Mouse (Mus musculus) hindbrain, embryonic 16.5 days (tissue): ENCODE measurements at regions not wholly inside any gene's neighbourhood (a gene's known extent, or its start where the extent isn't known, plus 50 kb on each side); places are given as distances from the start of the nearest gene placed in this dataset.

ENCODE experiments used
- ATAC-seq: fragments of 200-750 bp; cut with Nextera tagmentation; 2 replicates; pipeline ENCODE4 v1.8.0; 2017; ENCODE audit warnings: moderate TSS enrichment, moderate library complexity
- H3K27ac ChIP-seq: fragments of 300-500 bp; sonication (generic); 2 replicates; pipeline ENCODE4 v1.5.1; 2014; ENCODE audit warnings: low read depth, mild to moderate bottlenecking, control low read depth, low read length, moderate library complexity
- H3K27me3 ChIP-seq: fragments of 300-500 bp; sonication (generic); replicated peaks from 2 replicates; pipeline ENCODE4 v1.6.1; 2014; ENCODE audit warnings: low read length; ENCODE audit not compliant: control insufficient read depth, insufficient read depth
- H3K36me3 ChIP-seq: fragments of 300-500 bp; sonication (generic); 2 replicates; pipeline ENCODE4 v1.6.1; 2014; ENCODE audit warnings: mild to moderate bottlenecking, low read length, moderate library complexity, mixed read lengths; ENCODE audit not compliant: control insufficient read depth, insufficient read depth
- H3K4me1 ChIP-seq: fragments of 300-500 bp; sonication (generic); 2 replicates; pipeline ENCODE4 v1.6.1; 2014; ENCODE audit warnings: low read depth, low read length; ENCODE audit not compliant: control insufficient read depth, insufficient read depth
- H3K4me2 ChIP-seq: fragments of 300-500 bp; sonication (generic); 2 replicates; pipeline ENCODE4 v1.6.1; 2014; ENCODE audit warnings: mild to moderate bottlenecking, low read length, control low read depth, moderate library complexity
- H3K4me3 ChIP-seq: fragments of 300-500 bp; sonication (generic); 2 replicates; pipeline ENCODE4 v1.5.1; 2014; ENCODE audit warnings: mild to moderate bottlenecking, low read length, control low read depth, moderate library complexity
- H3K9ac ChIP-seq: fragments of 300-500 bp; sonication (generic); 2 replicates; pipeline ENCODE4 v1.6.1; 2014; ENCODE audit warnings: low read depth, mild to moderate bottlenecking, control low read depth, low read length, moderate library complexity
- H3K9me3 ChIP-seq: fragments of 300-500 bp; sonication (generic); 2 replicates; pipeline ENCODE4 v1.6.1; 2014; ENCODE audit warnings: mild to moderate bottlenecking, low read length, moderate library complexity; ENCODE audit not compliant: control insufficient read depth
- WGBS: fragments of 180-500 bp; shearing (Covaris S2); extraction: QIAGEN DNeasy Blood & Tissue Kit; methylation state at CpG from one replicate; pipeline ENCODE4 v1.1.7; 2014; 5-methylcytosine and 5-hydroxymethylcytosine counted together

DNA sequence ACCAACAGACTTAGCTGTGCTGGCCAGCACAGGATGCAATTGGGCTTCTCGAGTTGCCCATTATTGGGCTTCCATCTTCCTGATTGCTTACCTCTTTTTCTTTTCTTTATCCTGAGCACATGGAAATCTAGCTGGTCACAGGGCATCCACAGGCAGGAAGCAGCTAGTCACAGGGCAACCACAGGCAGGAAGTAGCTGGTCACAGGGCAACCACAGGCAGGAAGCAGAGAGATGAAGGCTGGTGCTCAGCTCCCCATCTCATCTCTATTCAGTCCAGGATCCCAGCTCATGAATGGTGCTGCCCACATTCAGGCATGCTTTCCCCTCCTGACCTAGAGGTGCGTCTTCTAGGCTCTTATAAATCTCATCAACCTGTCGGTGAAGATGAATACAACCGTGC lies 146.8 kb upstream of the Slc35f3 start:
- 82% methylated on average over 4 of the region's 4 CpGs for WGBS
- H3K27me3 ChIP-seq: no peaks in the 10 kb centered on the region
- H3K27ac ChIP-seq: no peak overlapping the region
- no peak overlapping the region for H3K9ac ChIP-seq
- no peak for ATAC-seq
- H3K4me3 ChIP-seq: no peak overlapping the region
- H3K36me3 ChIP-seq: no peaks in the 10 kb centered on the region
- no peaks in the 10 kb centered on the region for H3K4me1 ChIP-seq
- no peaks in the 10 kb centered on the region for H3K9me3 ChIP-seq
- H3K4me2 ChIP-seq: no peak overlapping the region

DNA sequence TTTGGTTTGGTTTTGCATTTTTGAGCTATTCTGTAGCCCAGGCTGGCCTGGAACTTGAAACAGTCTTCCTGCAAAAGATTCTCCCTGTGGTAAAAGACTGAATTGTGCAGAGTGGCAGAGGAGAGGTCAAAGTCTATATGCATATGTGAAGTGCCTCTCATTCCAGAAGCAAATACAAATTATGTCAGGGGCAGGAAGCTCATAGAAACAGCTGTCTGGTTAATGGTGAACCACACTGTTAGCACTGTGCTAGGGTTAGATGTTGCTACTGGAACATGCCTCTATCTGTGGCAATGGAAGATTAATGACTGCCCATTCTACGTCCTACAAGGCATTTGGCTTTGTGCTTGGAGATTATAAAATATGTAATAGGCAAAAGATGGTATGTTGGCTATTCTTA lies 144.4 kb upstream of the Slc35f3 start:
- WGBS: 64% methylated on average over 1 of the region's 1 CpGs
- no peak overlapping the region for H3K27ac ChIP-seq
- no peak overlapping the region for H3K4me2 ChIP-seq
- H3K4me1 ChIP-seq: no peaks in the 10 kb centered on the region
- no peaks in the 10 kb centered on the region for H3K36me3 ChIP-seq
- H3K9me3 ChIP-seq: no peaks in the 10 kb centered on the region
- no peak overlapping the region for H3K4me3 ChIP-seq
- no peak overlapping the region for H3K9ac ChIP-seq
- ATAC-seq: no peak
- no peaks in the 10 kb centered on the region for H3K27me3 ChIP-seq

DNA sequence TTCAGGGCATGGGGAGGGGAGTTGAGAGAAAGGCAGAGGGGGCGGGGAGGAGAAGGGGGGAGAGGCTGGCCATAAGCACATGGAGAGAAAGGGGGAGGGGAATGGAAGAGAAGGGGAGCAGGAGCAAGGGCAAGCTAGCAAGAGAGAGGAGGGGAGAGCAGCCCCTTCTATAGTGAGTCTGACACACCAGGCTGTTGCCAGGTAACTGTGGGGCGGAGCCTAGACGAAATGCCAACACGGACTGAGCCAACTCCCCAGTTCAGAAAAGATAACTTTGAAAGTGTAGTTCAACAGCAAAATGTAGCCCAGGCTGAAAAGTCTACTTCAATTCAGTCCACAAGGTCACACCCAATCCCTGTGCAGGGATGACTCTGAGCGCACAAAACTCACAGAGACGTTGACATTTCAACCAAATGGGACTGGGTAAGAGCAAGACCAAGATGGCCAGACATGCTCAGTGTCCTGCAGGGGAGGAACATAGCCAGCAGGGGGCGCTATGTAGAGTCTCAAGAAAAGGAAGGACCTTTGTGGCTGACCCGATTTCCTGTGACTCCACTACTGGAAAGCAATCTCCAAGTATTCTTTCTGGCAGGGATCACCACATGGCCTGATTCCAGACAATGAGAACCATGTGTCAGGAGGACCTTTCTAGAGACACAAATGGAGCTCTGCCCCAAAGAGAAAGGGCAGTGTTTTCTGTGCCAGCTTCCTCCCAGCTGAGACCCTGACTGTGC lies 140.7 kb upstream of the Slc35f3 start:
- Histone ChIP-seq H3K9me3 (no peaks in the 10 kb centered on the region), H3K4me1 (peaks cover 2% of the 10 kb centered on the region), H3K36me3 (no peaks in the 10 kb centered on the region), H3K4me2 (no peak overlapping the region), H3K27ac (no peak overlapping the region), H3K4me3 (no peak overlapping the region), H3K9ac (no peak overlapping the region), H3K27me3 (no peaks in the 10 kb centered on the region)
- no peak for ATAC-seq
- WGBS: 68% methylated on average over 8 of the region's 8 CpGs

DNA sequence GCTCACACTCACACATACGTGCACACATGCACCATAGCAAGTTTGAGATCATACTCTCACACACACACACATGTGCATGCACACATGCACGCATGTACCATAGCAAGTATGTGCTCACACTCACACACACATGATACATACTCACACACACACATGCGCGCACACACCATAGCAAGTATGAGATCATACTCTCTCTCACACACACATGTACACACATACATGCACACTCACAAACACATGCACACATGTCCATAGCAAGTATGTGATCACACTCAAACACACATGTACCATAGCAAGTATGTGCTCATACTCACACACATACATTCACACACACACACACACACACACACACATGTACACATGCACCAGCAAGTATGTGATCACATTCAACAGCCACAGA lies 138.9 kb upstream of the Slc35f3 start:
- no peaks in the 10 kb centered on the region for H3K36me3 ChIP-seq
- 96% methylated on average over 4 of the region's 4 CpGs for WGBS
- no peak overlapping the region for H3K9ac ChIP-seq
- no peaks in the 10 kb centered on the region for H3K27me3 ChIP-seq
- H3K9me3 ChIP-seq: no peaks in the 10 kb centered on the region
- no peak overlapping the region for H3K4me3 ChIP-seq
- H3K27ac ChIP-seq: no peak overlapping the region
- H3K4me1 ChIP-seq: peaks cover 9% of the 10 kb centered on the region
- no peak for ATAC-seq
- H3K4me2 ChIP-seq: no peak overlapping the region

DNA sequence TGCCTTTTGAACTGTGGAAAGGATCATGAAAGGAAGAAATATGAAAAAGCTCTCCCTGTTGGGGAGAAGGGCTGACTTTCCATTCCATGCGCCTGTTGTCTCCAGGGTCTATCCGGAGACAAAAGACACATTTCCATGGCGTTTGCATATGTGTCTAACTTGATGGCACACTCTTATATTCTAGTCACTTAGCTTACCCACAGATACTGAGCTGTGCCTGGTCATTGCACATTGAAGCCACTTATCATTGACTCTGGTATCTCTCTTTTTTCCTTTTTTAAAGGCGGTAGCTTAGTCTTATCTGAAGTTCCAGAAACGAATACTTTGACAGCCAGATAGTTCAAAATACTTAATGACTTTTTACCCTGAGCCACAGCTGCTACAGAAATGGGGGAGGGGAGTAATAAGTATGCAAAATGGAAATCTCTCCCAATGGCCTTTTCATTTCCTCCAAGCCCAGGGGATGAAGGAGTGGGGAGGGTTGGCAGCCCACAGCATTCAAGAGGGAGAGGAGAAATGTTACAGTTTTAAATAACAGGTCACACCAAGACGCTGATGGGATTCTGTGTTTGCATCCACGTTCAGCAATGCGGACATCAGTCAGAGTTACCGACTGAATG lies 137.9 kb upstream of the Slc35f3 start:
- WGBS: 33% methylated on average over 9 of the region's 9 CpGs
- Histone ChIP-seq H3K4me2 (no peak overlapping the region), H3K4me1 (peaks cover 10% of the 10 kb centered on the region), H3K4me3 (no peak overlapping the region), H3K9me3 (no peaks in the 10 kb centered on the region), H3K36me3 (no peaks in the 10 kb centered on the region), H3K9ac (no peak overlapping the region), H3K27ac (no peak overlapping the region), H3K27me3 (no peaks in the 10 kb centered on the region)
- ATAC-seq: no peak

DNA sequence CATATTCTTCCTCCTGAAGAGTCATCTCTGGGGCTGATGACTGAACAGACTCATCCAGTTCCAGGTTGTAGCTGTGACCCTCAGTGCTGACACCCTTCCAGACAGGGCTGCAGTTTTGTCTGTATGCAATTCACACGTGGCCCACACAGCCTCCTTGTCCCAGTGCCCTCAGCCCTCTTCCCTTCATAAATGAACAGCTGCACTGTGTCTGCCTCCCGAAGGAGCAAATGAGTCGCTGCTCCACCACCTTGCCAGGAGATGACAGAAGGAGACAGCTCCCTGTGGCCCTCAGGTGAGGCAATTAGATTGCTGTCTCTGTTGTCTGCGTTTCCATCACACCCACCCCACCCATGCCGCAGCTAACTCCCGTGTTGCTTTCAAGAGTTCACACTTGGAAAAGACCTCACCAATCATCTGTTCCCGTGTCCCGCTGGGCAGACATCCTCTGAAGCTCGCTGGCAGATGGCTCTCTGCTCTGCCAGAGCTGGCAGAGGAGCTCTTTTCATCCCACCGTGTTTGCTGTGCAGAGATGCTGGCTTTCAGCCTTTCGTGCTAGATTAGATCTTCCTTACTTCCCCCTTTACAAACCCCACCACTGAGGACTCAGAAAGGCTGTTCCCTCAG lies 135.5 kb upstream of the Slc35f3 start:
- Histone ChIP-seq H3K9ac (no peak overlapping the region), H3K36me3 (no peaks in the 10 kb centered on the region), H3K27me3 (no peaks in the 10 kb centered on the region), H3K4me3 (no peak overlapping the region), H3K4me2 (no peak overlapping the region), H3K9me3 (no peaks in the 10 kb centered on the region), H3K4me1 (peaks cover 18% of the 10 kb centered on the region), H3K27ac (peak overlapping the region; percentile 36)
- ATAC-seq: peak; percentile 74
- WGBS: 16% methylated on average over 11 of the region's 11 CpGs

DNA sequence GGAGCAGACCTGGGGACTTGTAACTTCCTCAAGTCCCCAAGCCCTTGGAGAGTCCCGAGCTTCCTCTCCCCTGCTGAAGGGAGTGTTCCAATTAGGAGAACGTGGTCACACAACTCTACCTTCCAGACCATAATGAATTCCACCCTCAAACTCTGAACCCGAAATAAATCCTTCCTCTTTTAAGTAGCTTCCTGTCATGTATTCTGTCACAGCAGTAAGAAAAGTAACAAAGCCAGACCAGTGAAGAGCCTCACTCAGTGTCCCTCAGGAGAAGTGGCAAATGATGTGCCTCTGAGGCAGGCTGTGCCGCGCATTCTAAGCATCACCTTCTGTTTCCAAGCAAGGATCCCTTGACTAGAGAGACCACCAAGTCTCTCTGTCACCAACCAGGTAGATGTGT lies 134.4 kb upstream of the Slc35f3 start:
- WGBS: 63% methylated on average over 5 of the region's 5 CpGs
- Histone ChIP-seq H3K4me3 (no peak overlapping the region), H3K27ac (no peak overlapping the region; the same call in 1 of the 2 replicates), H3K4me1 (peaks cover 18% of the 10 kb centered on the region), H3K4me2 (no peak overlapping the region), H3K9me3 (peaks cover 4% of the 10 kb centered on the region; the same call in 1 of the 2 replicates), H3K27me3 (no peaks in the 10 kb centered on the region), H3K9ac (no peak overlapping the region), H3K36me3 (no peaks in the 10 kb centered on the region)
- ATAC-seq: no peak

DNA sequence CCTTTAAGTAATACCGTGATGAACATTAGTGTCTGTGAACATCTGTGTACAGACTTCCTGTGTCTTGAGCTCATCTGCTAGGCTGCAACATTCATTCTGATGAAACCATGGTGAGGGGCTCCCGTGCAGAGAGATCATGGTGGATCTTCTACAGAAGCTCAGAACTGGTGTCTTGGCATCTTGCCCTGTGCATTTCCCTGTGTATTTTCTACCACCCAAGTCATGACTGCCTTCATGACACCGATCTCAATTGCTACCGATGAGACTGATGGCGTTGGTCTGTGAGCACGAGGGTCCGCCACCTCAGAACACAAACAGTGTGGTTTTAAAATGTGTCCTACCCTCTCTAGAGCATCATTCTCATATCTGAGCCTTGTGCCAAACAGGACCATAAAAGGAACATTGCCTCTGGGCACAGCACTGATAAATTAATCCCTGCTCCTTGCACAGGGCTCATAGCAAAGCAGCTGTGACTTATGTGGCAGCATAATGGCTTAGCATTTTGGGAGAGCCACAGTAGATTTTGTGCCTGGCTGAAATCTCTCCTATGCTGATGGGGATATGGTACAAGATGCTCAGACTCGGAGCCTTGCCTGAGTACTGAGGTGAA lies 132.8 kb upstream of the Slc35f3 start:
- ATAC-seq: peak; percentile 43; the same call in 1 of the 2 replicates
- H3K4me3 ChIP-seq: no peak overlapping the region
- no peaks in the 10 kb centered on the region for H3K27me3 ChIP-seq
- H3K36me3 ChIP-seq: no peaks in the 10 kb centered on the region
- H3K27ac ChIP-seq: peak overlapping the region; percentile 30; the same call in 1 of the 2 replicates
- H3K9me3 ChIP-seq: peaks cover 4% of the 10 kb centered on the region; the same call in 1 of the 2 replicates
- WGBS: 56% methylated on average over 8 of the region's 8 CpGs
- H3K4me2 ChIP-seq: no peak overlapping the region
- no peak overlapping the region for H3K9ac ChIP-seq
- peaks cover 18% of the 10 kb centered on the region for H3K4me1 ChIP-seq

DNA sequence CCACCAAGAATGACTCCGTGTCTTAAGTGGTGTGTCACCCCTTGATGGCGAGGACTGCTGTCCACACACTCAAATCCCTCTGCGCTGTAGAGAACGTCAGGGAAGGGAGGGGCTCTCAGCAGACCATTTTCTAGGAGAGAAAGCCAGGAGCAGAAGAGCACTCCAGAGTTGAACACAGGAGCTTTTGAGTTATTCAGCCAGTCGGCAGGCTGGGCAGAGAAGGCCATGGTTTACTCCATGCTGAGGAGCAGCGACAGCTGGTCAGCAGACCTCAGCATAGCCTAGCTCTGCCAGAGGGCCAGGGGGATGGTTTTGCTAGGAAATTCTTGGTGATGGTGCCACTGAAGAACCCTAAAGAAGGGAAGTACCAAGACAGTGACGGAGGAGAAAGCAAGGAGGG lies 132.0 kb upstream of the Slc35f3 start:
- Histone ChIP-seq H3K4me3 (no peak overlapping the region), H3K27me3 (no peaks in the 10 kb centered on the region), H3K27ac (peak overlapping the region; percentile 30), H3K9ac (no peak overlapping the region), H3K36me3 (no peaks in the 10 kb centered on the region), H3K9me3 (peaks cover 4% of the 10 kb centered on the region; the same call in 1 of the 2 replicates), H3K4me1 (peaks cover 18% of the 10 kb centered on the region), H3K4me2 (no peak overlapping the region)
- ATAC-seq: no peak
- WGBS: 73% methylated on average over 7 of the region's 7 CpGs
